Mouse (Mus musculus): ENCODE measurements around the gene Myh6. TPM values are rescaled to one million over a fixed set of nuclear protein-coding genes. Genes with fewer than 3 reads are reported as not detected.
"Not testable (repeated sequence)": the region's sequence is repeated elsewhere in the genome, so short reads cannot be mapped to it uniquely, and the experiment has no call there.

Gene Myh6
- total RNA-seq (2021): 1 to 10 TPM; 2.7 to 3.7 TPM
- long read RNA-seq, experiment 1, partial matches to known transcripts: 1 of 1 reads
- long read RNA-seq, experiment 1, other reads (novel, unspliced or antisense): 0 of 1 reads
- long read RNA-seq, experiment 2, partial matches to known transcripts: 1 of 1 reads
- long read RNA-seq, experiment 2, other reads (novel, unspliced or antisense): 0 of 1 reads

GRCm38 (mm10) chr14:54966320-54966977, at the start of gene Myh6:
Gene Myh6 (minus strand): TSS chr14:54966927.
- DNase-seq (ENCODE audit: low spot score in 2 of 2): no peak
- intact Hi-C loops (cut with DNase I): no loop called here

- intact Hi-C loops (cut with DNase I): loop anchor here (2.0 kb wide), 2 partner anchors 115 to 173 kb away; no protein-coding TSS in a partner anchor
- no peak for DNase-seq (ENCODE audit: low spot score in 2 of 2)
Measured at GRCm38 (mm10) chr14:55015767-55016111, 49.0 kb upstream of the Myh6 start.

DNA sequence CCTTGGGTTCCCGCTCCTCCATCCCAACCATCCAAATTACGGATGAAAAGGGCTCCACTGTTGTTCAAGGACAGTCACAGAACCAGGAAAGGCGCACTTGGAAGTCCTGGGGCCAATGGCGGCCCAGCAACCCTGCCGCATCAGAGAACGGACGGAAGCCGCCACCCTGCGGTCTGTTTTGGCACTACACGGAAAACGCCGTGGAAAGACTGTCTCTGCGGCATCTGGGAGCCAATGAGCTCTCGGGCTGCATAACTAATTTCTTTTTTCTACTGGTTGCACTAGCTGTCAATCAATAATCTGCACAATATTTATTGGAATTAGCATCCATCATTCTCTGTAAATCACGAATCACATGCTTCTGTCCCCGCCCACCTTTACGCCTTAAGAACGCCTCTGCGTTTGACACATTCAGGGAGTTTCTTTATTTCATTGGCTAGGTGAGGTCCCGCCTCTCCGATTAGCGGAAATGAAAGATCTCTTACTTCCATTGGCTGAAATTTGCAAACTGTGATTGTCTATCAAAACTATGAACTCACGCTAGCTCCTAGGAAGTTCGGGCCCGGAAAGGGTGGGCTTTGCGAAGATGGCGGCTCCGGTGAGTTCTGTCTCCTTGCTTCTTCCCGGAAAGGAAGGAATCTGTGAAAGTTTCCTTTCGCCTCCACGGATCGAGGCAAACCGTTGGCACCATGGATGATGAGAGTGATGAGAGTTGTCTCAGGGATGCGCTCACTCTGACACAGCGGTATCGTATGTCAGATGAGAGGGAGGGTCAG, 48.5 kb upstream of the Myh6 start, which contains the start of gene Ngdn:
TSS of gene Ngdn (plus strand) at position 464 of the 776 bp plus-strand sequence.
- DNase-seq (ENCODE audit: low spot score in 2 of 2): peak; percentile 100
- intact Hi-C loops (cut with DNase I): loop anchor here (2.0 kb wide), 2 partner anchors 114 to 172 kb away; no protein-coding TSS in a partner anchor

DNA sequence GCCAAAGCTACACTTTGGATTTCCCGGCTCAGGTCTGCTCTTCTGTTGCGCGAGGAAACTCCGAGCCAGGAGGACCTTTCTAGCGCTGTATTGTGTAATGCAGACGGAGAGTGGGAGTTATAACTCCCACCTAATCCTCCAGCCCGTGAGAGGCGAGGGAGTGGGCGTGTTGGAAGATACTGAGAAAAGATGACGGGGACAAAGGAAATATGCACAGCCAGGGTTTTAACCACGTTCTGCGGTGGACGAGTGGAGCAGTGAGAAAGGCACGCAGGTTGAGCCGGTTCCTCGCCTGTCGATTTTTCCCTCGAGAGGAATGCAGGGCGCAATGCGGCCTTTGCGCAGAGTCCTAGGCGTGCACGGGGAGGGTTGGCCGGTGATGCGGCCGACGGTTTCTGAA, 47.9 kb upstream of the Myh6 start:
- intact Hi-C loops (cut with DNase I): loop anchor here (2.0 kb wide), 2 partner anchors 114 to 172 kb away; no protein-coding TSS in a partner anchor
- DNase-seq (ENCODE audit: low spot score in 2 of 2): peak; percentile 65 to 74

DNA sequence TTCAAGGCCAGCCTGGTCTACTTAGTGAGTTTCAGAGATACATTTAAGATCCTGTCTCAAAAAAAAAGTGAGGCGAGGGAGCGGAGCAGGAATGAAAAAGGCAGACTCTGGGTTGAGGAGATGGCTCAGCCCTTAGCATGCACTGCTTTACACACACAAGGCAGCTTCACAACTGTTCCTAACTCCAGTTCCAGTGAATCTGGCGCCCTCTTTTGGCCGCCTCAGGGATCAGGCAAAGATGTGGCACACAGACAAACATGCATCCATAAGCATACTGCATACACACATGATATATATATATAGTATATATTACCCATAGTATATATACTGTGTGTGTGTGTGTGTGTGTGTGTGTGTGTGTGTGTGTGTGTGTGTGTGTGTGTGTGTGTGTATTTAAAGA, 44.4 kb upstream of the Myh6 start:
- intact Hi-C loops (cut with DNase I): no loop called here
- no peak for DNase-seq (ENCODE audit: low spot score in 2 of 2)

- intact Hi-C loops (cut with DNase I): no loop called here
- no peak for DNase-seq (ENCODE audit: low spot score in 2 of 2)
Measured at GRCm38 (mm10) chr14:55008417-55008816, 41.7 kb upstream of the Myh6 start.

GRCm38 (mm10) chr14:55007120-55007908, 40.6 kb upstream of the Myh6 start:
- no peak for DNase-seq (ENCODE audit: low spot score in 2 of 2)
- intact Hi-C loops (cut with DNase I): no loop called here

DNA sequence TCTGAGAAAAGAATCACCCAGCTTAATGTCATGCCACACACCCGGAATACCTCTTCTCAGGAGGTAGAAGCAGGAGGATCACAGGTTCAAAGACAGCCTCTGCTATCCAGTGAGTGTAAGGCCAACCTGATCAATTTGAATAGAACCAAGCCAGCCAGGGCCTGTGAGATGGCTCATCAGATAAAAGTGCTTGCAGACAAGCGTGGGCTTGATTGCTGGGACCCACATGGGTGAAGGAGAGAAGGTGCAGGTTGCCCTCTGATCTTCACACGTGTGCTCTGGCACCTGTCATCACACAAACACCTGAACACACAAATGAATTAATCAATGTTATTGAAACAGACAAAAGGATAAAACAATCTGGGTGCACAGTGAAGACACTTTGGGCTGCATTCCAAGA, 39.8 kb upstream of the Myh6 start:
- intact Hi-C loops (cut with DNase I): no loop called here
- DNase-seq (ENCODE audit: low spot score in 2 of 2): no peak

GRCm38 (mm10) chr14:55005967-55006366, 39.2 kb upstream of the Myh6 start:
- DNase-seq (ENCODE audit: low spot score in 2 of 2): no peak
- intact Hi-C loops (cut with DNase I): no loop called here

DNA sequence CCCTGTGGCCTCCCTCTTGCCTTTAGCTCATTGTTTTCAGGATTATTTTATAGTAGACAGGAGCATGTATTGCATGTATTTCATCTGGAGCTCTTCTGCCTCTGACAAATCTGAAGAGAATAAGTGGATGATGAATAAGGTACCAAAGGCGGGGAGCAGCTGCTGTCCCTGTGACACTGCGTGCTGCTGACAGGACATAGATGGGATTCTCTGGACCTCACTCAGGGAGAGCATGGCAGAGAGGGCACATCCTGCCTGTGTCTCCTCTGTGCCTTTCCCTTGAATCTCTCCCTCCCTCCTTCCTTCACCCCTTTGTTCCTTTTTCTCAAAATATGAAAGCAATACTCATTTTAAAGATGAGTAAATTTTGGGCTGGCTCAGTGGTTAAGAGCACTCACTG, 38.8 kb upstream of the Myh6 start:
- DNase-seq (ENCODE audit: low spot score in 2 of 2): no peak
- intact Hi-C loops (cut with DNase I): no loop called here

DNA sequence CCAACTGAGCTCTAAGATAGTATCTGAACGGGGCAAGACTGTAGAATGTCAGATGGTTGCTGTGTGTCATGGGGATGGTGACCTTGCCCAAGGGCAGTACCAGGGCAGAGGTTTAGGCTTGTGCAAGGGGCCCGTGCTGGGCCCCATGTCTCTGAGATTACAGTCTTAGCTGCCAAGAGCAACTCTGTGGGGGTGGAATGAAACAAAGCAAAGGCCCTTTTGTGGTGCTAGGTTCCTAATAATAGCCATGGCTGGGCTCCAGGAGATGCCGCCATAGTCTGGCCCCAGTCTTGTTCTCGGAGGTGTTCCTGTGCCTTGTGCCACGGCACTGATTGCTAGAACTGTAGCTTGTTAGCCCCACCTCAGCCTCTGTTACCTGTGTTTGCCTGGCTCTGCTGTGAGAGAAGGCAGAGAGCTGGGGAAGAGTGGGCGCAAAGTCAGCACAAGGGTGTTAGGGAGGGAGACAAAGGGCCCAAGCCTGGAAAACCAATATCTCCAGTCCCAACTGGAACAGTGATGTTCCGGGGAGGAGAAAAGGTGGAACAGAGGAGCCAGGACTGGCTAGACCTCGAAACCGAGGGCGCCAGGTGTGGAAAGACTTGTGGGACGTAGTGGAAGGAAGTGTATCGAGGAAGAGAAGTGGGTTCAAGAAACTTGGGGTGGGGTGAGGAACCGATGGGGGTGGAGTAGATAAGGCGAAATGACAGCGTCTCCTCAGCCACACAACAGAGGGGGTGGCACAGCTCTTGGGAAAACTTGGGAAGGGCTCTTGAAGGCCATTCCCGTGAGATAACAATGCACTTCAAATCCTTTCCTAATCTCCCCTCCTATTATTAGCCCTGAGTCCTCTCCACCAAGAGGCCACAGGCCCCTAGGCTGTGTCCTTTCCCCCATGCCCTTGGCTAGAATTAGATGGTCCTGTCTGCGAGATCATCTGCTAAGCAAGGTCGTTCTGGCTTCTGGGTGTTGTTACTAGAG, 37.4 kb upstream of the Myh6 start:
- no peak for DNase-seq (ENCODE audit: low spot score in 2 of 2)
- intact Hi-C loops (cut with DNase I): no loop called here

DNA sequence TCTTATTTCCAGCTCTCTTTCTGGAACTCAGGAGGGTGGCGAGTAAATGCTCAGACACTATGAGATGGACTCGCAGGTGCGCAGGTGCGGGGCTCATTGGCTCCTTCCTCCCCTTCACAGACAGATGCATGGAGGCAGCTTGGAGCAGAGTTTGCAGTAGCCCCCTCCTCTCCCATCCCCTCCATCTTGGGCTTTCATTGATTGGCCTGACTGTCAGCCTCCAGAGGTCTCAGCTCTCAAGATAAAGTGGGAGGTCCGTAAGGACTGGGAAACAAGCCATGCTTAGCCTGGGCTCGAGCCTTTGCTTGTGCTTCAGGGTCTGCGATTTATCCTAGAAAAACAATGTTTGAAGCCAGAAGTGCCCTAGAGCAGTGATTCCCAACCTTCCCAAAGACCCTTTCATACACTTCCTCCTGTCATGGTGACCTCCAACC, 36.0 kb upstream of the Myh6 start:
- DNase-seq (ENCODE audit: low spot score in 2 of 2): no peak
- intact Hi-C loops (cut with DNase I): no loop called here

DNA sequence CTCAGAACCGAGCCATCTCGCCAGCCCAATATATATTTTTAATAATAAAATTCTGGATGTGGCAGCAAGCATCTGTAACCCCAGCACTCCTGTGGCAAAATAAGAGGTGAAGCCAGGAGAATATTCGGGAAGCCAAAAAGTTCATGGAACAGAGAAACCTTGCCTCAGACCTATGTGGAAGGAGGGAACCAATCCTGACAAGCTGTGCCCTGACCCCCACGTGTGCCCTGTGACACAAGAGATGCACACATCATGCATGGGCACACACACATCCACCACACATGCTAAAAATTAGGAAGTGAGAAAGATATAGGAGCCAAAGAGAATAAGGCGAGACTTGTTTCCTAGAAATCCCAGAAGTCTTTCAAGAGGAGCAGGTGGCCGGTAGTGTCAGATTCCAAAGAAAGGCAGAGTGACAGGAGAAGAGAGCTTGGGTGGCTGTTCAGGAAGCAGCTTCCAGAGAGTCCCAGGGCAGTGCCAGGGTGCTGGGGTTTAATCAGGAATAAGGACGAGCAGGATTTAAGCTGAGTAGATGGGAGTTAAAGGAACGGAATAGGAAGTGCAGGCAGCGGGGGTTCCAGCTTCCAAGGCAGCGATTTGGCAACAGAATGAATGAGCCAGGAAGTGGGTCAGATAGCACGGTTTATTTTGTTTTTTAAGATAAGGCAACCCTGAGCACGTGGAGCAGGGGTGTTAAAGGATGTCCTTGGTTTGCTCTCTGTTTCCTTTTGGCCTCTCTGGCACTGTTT, 35.4 kb upstream of the Myh6 start:
- intact Hi-C loops (cut with DNase I): no loop called here
- DNase-seq (ENCODE audit: low spot score in 2 of 2): no peak

GRCm38 (mm10) chr14:55001446-55001845, 34.7 kb upstream of the Myh6 start:
- DNase-seq (ENCODE audit: low spot score in 2 of 2): no peak
- intact Hi-C loops (cut with DNase I): no loop called here

DNA sequence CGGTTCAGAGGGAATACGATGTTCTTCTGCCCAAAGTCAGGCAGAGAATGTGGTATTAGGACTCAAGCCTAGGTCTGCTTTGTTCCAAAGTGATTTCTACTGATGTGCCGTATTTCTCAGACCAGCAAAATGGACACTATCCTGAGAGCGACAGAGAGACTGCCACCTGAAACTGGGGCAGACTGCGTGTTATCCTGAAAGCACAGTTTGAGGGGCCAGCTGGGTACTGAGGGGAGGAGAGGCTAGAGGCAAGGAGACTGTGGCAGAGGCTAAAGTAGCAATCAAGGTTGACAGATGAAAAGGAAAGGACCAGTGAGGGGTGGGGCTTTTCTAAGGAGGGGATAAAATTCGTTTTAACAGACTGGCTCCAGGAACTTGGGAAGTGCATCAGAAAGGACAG, 34.1 kb upstream of the Myh6 start:
- no peak for DNase-seq (ENCODE audit: low spot score in 2 of 2)
- intact Hi-C loops (cut with DNase I): no loop called here

DNA sequence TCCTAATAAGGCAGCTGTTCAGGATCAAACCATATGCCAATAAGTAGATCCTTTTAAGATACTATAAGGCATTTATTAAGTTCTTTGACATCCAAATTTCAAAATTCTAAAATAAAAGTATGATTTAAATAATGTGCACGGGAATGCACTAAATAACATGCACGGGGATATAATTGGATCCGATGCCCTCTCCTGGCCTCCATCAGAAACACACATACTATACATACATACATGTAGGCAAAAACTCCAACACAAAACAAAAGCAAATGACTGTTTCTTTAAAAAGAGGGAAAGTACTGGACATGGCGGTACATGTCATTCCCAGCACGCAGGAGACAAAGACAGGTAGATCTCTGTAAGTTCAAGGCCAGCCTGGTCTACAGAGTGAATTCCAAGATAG, 33.1 kb upstream of the Myh6 start:
- DNase-seq (ENCODE audit: low spot score in 2 of 2); intact Hi-C loops (cut with DNase I): not testable (repeated sequence)

DNA sequence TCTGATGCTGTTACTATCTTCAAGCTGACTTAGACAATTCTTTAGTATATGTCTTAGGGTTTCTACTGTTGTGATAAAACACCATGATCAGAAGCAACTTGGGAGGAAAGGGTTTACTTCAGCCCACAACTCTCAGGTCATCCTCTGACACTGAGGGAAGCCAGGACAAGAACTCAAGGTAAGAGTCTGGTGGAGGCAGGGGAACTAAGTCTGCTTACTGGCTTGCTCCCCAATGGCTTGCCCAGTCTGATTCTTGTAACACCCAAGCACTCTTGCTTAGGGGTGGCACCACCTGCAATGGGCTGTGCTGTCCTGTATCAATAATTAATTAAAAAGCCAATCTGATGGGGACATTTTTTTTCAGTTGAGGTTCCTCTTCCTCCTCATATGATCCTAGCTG, 32.0 kb upstream of the Myh6 start:
- DNase-seq (ENCODE audit: low spot score in 2 of 2): no peak
- intact Hi-C loops (cut with DNase I): no loop called here

DNA sequence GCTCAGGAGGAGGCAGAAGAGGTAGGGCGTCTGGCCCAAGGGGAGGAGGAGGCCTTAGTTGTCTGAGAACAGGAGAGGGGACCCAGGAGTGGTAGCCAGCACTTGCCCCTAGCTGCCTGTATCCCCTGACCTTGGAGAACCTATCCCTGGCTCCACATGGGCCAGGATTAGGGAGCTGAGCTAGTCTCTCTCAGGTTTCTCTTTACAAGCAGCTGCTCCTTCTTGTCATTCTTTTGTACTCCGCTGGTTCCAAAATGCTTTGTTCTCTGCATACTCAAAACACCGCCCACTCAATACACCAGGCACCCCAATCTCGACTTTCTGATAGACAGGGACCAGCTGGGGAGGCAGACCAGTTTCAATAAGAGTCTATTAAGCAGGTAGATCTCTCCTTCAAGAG, 30.6 kb upstream of the Myh6 start:
- DNase-seq (ENCODE audit: low spot score in 2 of 2): no peak
- intact Hi-C loops (cut with DNase I): no loop called here

Data from left cerebral cortex, postnatal 14 days (tissue).